Mouse (Mus musculus): ENCODE measurements at regions not wholly inside any gene's neighbourhood (a gene's known extent, or its start where the extent isn't known, plus 50 kb on each side); places are given as distances from the start of the nearest gene placed in this dataset. TPM values are rescaled to one million over a fixed set of nuclear protein-coding genes. Genes with fewer than 3 reads are reported as not detected.

- Histone ChIP-seq H3K9ac (no peak overlapping the region), H3K27me3 (replicated peaks) (no peaks in the 10 kb centered on the region), H3K36me3 (no peaks in the 10 kb centered on the region), H3K4me3 (no peak overlapping the region), H3K4me1 (replicated peaks) (peaks cover 4% of the 10 kb centered on the region), H3K27ac (ENCODE audit: poor library complexity, severe bottlenecking) (no peak overlapping the region), H3K9me3 (replicated peaks) (no peaks in the 10 kb centered on the region; the same call in 1 of the 2 replicates), H3K4me2 (no peak overlapping the region)
- ATAC-seq (ENCODE audit: insufficient number of reproducible peaks, low FRiP score) = no peak
- 81% methylated on average over 4 of the region's 4 CpGs for WGBS
Observed at GRCm38 (mm10) chr3:134184042-134184441, 52.2 kb upstream of the Cxxc4 start.

Small RNAs in the stretch of these regions (microRNA-seq; reads per million reads assigned to microRNA genes)
- gene Gm44361 = not detected

Data from heart, embryonic 12.5 days (tissue).